ENCODE assay signal across 25 mouse cellular contexts in the genomic region with DNA sequence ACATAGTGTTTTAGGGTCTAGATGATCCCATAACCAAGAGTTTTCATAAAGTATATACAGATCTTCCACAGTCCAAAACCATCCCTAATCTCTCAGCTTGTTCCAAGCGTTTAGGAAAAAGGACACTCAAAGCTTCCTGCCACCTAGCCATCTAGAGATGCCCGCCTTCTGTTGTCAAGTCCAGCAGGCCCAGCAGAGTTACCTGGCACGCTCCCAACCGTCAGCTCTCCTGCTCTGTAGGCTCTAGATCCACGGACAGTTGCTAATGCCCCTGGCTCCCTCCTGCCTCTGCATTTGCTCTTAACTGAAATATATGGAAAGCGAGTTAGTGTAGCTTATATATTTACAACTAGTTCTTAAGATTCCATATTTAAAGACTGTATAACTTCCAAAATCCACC. TPM values are rescaled to one million over a fixed set of nuclear protein-coding genes. Genes with fewer than 3 reads are reported as not detected.
A peak's percentile ranks its signal among the peaks of the same experiment; 100 is the strongest.
DNase-seq lines count a peak whose midpoint lies in the region; TF ChIP-seq lines count a peak whose summit lies in the region.
"Had no signal": no experiment of that assay in that cellular context is flagged by ENCODE, and none has a peak within 500 bp of the region (broad histone marks: within the 10 kb centered on the region; RNA-seq: fewer than 3 reads in every experiment).

No protein-coding gene starts in this region.

- H3K27ac ChIP-seq in kidney, adult 2 months (ENCODE audit: insufficient read depth, low read depth, low read length): no peak overlapping the region
- peak overlapping the region; percentile 52 for H3K27ac ChIP-seq in olfactory bulb, adult 2 months (ENCODE audit: insufficient read depth, low read depth, low read length)
- H3K27ac ChIP-seq: embryonic facial prominence, embryonic 12.5 days; forebrain, embryonic 15.5 days; heart, embryonic 13.5 days; layer of hippocampus, adult 2 months; left cerebral cortex, adult 2 months; liver, embryonic 12.5 days; stomach, postnatal 0 days had no signal

- 75% methylated on average over 6 of the region's 6 CpGs for WGBS in kidney, adult 2 months
- WGBS in olfactory bulb, adult 2 months: 61% methylated on average over 6 of the region's 6 CpGs

- no peaks in the 10 kb centered on the region for H3K27me3 ChIP-seq in kidney, adult 2 months (replicated peaks; ENCODE audit: control insufficient read depth, insufficient read depth, low read length)
- H3K27me3 ChIP-seq: CH12.LX; embryonic facial prominence, embryonic 12.5 days; forebrain, embryonic 15.5 days; heart, embryonic 13.5 days; liver, embryonic 12.5 days had no signal

- H3K36me3 ChIP-seq in kidney, adult 2 months (ENCODE audit: control insufficient read depth, insufficient read depth, low read length): no peaks in the 10 kb centered on the region
- H3K36me3 ChIP-seq: forebrain, embryonic 15.5 days; liver, embryonic 12.5 days had no signal

- DNase-seq in cerebellum, adult 11 months: peak; percentile 60
- DNase-seq in cerebellum, adult 9-10 months: no peak
- DNase-seq in kidney, adult 2 months: peak; percentile 60
- no peak for DNase-seq in kidney, adult 18-20 months
- peak; percentile 60 for DNase-seq in testis, postnatal 10 days (ENCODE audit: low spot score)
- DNase-seq in testis, postnatal 14 days (ENCODE audit: low spot score): no peak
- no peak for DNase-seq in thymus, postnatal 14 days
- DNase-seq: adrenal gland, adult 2 months; adrenal gland, postnatal 36 days; embryo, embryonic 11 days; gastrocnemius, postnatal 10 days; kidney, postnatal 14 days; liver, postnatal 0 days; lung, postnatal 36 days; right cerebral cortex, adult 18-20 months; thymus, postnatal 25 days had no signal

- TF ChIP-seq CTCF in kidney, adult 2 months (conservative IDR thresholded peaks at IDR 0.05; ENCODE audit: insufficient read depth, insufficient read length, low read depth, low read length): no peak
- TF ChIP-seq CTCF in olfactory bulb, adult 2 months (IDR thresholded peaks at IDR 0.05; ENCODE audit: insufficient read depth, low read depth, low read length): no peak

- TF ChIP-seq POLR2A in kidney, adult 2 months (IDR thresholded peaks at IDR 0.05; ENCODE audit: low read depth, low read length): no peak
- TF ChIP-seq POLR2A in olfactory bulb, adult 2 months (IDR thresholded peaks at IDR 0.05; ENCODE audit: insufficient read depth, low read depth, low read length): no peak

- peaks cover 34% of the 10 kb centered on the region; the same call in 1 of the 2 replicates for H3K4me1 ChIP-seq in kidney, adult 2 months (ENCODE audit: control insufficient read depth, insufficient read depth, low read length)
- H3K4me1 ChIP-seq in olfactory bulb, adult 2 months (ENCODE audit: control insufficient read depth, insufficient read depth, low read length): peaks cover 16% of the 10 kb centered on the region
- H3K4me1 ChIP-seq: embryonic facial prominence, embryonic 12.5 days had no signal

- H3K4me3 ChIP-seq in kidney, adult 2 months (ENCODE audit: insufficient read depth, low read depth, low read length): no peak overlapping the region
- H3K4me3 ChIP-seq in olfactory bulb, adult 2 months (ENCODE audit: insufficient read depth, low read depth, low read length): no peak overlapping the region
- H3K4me3 ChIP-seq: embryonic facial prominence, embryonic 12.5 days; forebrain, embryonic 15.5 days; heart, embryonic 13.5 days; layer of hippocampus, adult 2 months; left cerebral cortex, adult 2 months; liver, embryonic 12.5 days had no signal

RNA-seq across cellular contexts. Expression of gene Chd3, which starts 12.2 kb away (rescaled TPM):
- polyA plus RNA-seq in kidney, adult 2 months (2012; rRNA removed): 168 and 175 TPM in 2 replicates
- polyA plus RNA-seq in olfactory bulb, adult 2 months (2012; ENCODE audit: insufficient read depth, insufficient read length, low replicate concordance, missing spikeins): 175 and 278 TPM in 2 replicates

RNA-seq across cellular contexts. Expression of gene Naa38, which starts 13.9 kb away (rescaled TPM):
- 251 and 317 TPM in 2 replicates for polyA plus RNA-seq in kidney, adult 2 months (2012; rRNA removed)
- not detected in 2 replicates for polyA plus RNA-seq in olfactory bulb, adult 2 months (2012; ENCODE audit: insufficient read depth, insufficient read length, low replicate concordance, missing spikeins)

RNA-seq across cellular contexts. Expression of gene Cyb5d1, which starts 14.1 kb away (rescaled TPM):
- 26.6 and 27.9 TPM in 2 replicates for polyA plus RNA-seq in kidney, adult 2 months (2012; rRNA removed)
- polyA plus RNA-seq in olfactory bulb, adult 2 months (2012; ENCODE audit: insufficient read depth, insufficient read length, low replicate concordance, missing spikeins): not detected in 2 replicates

RNA-seq across cellular contexts. Expression of gene Tmem88, which starts 16.7 kb away (rescaled TPM):
- polyA plus RNA-seq in kidney, adult 2 months (2012; rRNA removed): 25.4 and 25.8 TPM in 2 replicates
- not detected in 2 replicates for polyA plus RNA-seq in olfactory bulb, adult 2 months (2012; ENCODE audit: insufficient read depth, insufficient read length, low replicate concordance, missing spikeins)

RNA-seq across cellular contexts. Expression of gene Kdm6b, which starts 32.1 kb away (rescaled TPM):
- polyA plus RNA-seq in kidney, adult 2 months (2012; rRNA removed): 8.8 and 10.5 TPM in 2 replicates
- 114 TPM in 1 of 2 replicates, not detected in the other for polyA plus RNA-seq in olfactory bulb, adult 2 months (2012; ENCODE audit: insufficient read depth, insufficient read length, low replicate concordance, missing spikeins)

Comparison
In these comparisons a context has a peak if more than half of its experiments do, and no peak if none do; other contexts are left out.
1. DNase-seq: peak in cerebellum, adult 11 months (single experiment), kidney, adult 2 months (single experiment) and testis, postnatal 10 days (single experiment); none in cerebellum, adult 9-10 months (single experiment), kidney, adult 18-20 months (single experiment), testis, postnatal 14 days (single experiment) and thymus, postnatal 14 days (single experiment).
2. RNA of gene Naa38, which starts 13.9 kb away (polyA plus RNA-seq): 251 to 317 TPM in kidney, adult 2 months; not detected in olfactory bulb, adult 2 months; every median in the first group is over 100 times any median in the second.
3. RNA of gene Cyb5d1, which starts 14.1 kb away (polyA plus RNA-seq): 26.6 to 27.9 TPM in kidney, adult 2 months; not detected in olfactory bulb, adult 2 months; every median in the first group is over 10 times any median in the second.